Mouse (Mus musculus) liver, embryonic 14.5 days (tissue): ENCODE measurements around the gene Triobp.

Source experiments
- CTCF ChIP-seq: IDR thresholded peaks from 2 replicates; pipeline ENCODE4 v1.5.1; 2016; ENCODE audit warnings: antibody characterized with exemption, low read depth, control low read depth
- EP300 ChIP-seq: IDR thresholded peaks from 2 replicates; pipeline ENCODE4 v1.6.1; 2016; ENCODE audit warnings: antibody characterized with exemption, low read depth

DNA sequence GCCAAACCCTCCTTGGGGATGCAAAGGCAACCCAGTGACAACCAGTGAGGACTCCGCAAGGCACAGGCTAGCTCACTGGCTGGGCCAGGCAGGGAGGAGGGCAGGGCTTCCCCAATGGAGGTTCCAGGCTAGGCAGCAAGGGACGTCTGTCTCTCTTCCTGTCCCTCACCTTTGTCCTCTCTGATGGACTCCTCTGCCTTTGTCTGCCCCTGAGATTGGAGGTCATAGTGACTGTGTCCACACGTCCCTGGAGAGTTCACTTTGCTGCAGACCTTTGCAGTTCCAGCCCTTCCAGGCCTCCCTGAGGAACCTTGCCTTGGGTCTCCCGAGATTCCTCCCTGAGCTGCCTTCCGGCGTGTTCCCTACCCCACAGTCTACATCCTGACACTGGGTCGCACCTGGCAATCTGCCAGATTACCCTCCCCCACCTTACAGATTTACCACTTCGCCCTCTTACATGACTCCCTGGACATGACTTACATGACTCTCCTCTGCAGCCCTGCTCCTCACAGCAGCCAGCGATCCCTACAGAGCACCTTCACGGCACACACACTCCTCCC is 75.2 kb downstream of the Triobp start:
- TF ChIP-seq CTCF = no peak
- no peak for TF ChIP-seq EP300
